Mouse (Mus musculus): ENCODE results near the gene Txnrd2. TPM values are rescaled to one million over a fixed set of nuclear protein-coding genes. Genes with fewer than 3 reads are reported as not detected.

Txnrd2 gene
- total RNA-seq, 4 experiments from 2014 or later: 17.2 to 23.5 (median 21.3) TPM

Other genes starting within 250 kb of the Txnrd2 start
- not detected for gene Ccdc188, start 208.5 kb upstream of the Txnrd2 start, total RNA-seq (2022)
- 10 to 100 TPM; 22.8 to 29.6 (median 26.2) TPM for gene Zdhhc8, start 191.2 kb upstream of the Txnrd2 start, total RNA-seq (2022)
- gene Trmt2a, start 177.7 kb upstream of the Txnrd2 start, total RNA-seq (2022): 10 to 100 TPM in 2 of 4 experiments, 1 to 10 TPM in 2; 7.9 to 11.4 (median 9.3) TPM
- gene Ranbp1, start 177.7 kb upstream of the Txnrd2 start, total RNA-seq (2022): 10 to 100 TPM; 15.8 to 20.5 (median 19.1) TPM
- not detected for gene Gm49776, start 168.1 kb upstream of the Txnrd2 start, total RNA-seq (2022)
- gene Dgcr8, start 137.1 kb upstream of the Txnrd2 start, total RNA-seq (2022): 10 to 100 TPM; 10.7 to 14.7 (median 12.5) TPM
- gene Tango2, start 78.3 kb upstream of the Txnrd2 start, total RNA-seq (2022): 10 to 100 TPM; 29.9 to 53.4 (median 43.1) TPM
- 10 to 100 TPM in 2 of 4 experiments, 1 to 10 TPM in 2; 7.8 to 12.7 (median 9.9) TPM for gene Arvcf, start 78.2 kb upstream of the Txnrd2 start, total RNA-seq (2022)
- 10 to 100 TPM; 36.7 to 39.9 (median 38.5) TPM for gene Comt, start 468 bp downstream of the Txnrd2 start, total RNA-seq (2022)
- 1 to 10 TPM; 3.1 to 6.1 (median 3.7) TPM for gene Gnb1l, start 72.3 kb downstream of the Txnrd2 start, total RNA-seq (2022)
- 1 to 10 TPM; 2.9 to 4.6 (median 3.7) TPM for gene Rtl10, start 72.5 kb downstream of the Txnrd2 start, total RNA-seq (2022)
- 1 to 10 TPM; 3.0 to 5.8 (median 3.9) TPM for gene Tbx1, start 164.3 kb downstream of the Txnrd2 start, total RNA-seq (2022)
- not detected for gene Gp1bb, start 196.0 kb downstream of the Txnrd2 start, total RNA-seq (2022)
- under 1 TPM in 3 of 4 experiments, not detected in 1; 0.29 to 0.48 (median 0.47) TPM for gene Gm49601, start 200.0 kb downstream of the Txnrd2 start, total RNA-seq (2022)
- 1 to 10 TPM; 1.7 to 2.7 (median 2.3) TPM for gene Sept5, start 203.6 kb downstream of the Txnrd2 start, total RNA-seq (2022)

Data from gastrocnemius, adult 8-10 months (tissue).